Mouse (Mus musculus) ES-Bruce4 (cell line): ENCODE measurements around the gene Cdh23.

ENCODE experiments used
- CTCF ChIP-seq: IDR thresholded peaks from one replicate; pipeline ENCODE4 v1.8.1; 2011; ENCODE audit warnings: low read depth, low read length
- POLR2A ChIP-seq: IDR thresholded peaks from one replicate; pipeline ENCODE4 v1.8.1; 2011; ENCODE audit warnings: low read length; ENCODE audit not compliant: insufficient read depth

DNA sequence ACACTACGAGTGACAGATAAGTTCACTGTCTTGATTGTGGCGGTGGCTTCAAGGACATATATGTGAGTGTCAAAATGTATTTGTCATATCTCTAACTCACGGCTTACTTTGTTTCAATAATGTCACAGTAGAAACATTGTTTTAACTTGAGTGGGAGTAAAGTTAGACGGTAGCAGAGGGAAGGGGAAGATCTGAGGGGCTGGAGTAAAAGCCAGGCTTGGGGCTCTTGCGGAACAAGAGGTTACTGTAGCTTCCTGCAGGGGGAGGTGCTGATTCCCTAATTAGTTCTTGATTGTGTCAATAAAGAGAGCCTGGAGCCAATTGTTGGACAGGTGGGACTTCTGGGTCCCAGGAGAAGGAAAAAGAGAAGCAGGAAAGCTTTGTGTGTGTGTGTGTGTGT is 70.2 kb downstream of the Cdh23 start:
- no peak for TF ChIP-seq CTCF
- no peak for TF ChIP-seq POLR2A
